Mouse (Mus musculus) thymus, adult 2 months (tissue): ENCODE data around the gene Lpcat2b. TPM values are rescaled to one million over a fixed set of nuclear protein-coding genes. Genes with fewer than 3 reads are reported as not detected.
"Not testable (repeated sequence)": the region's sequence is repeated elsewhere in the genome, so short reads cannot be mapped to it uniquely, and the experiment has no call there.

Experiments used
- DNase-seq: peaks from one replicate; pipeline ENCODE4 v3.0.0; 2021
- H3K27ac ChIP-seq: fragments of 200-500 bp; 2 replicates; pipeline ENCODE4 v1.5.1; 2012; ENCODE audit warnings: low read length, control low read depth; ENCODE audit not compliant: control insufficient read depth, insufficient read depth
- H3K27me3 ChIP-seq: fragments of 200-500 bp; 2 replicates; pipeline ENCODE4 v1.6.1; 2012; ENCODE audit warnings: mild to moderate bottlenecking, low read length, moderate library complexity, mixed read lengths; ENCODE audit not compliant: control insufficient read depth, insufficient read depth
- H3K36me3 ChIP-seq: fragments of 200-500 bp; 2 replicates; pipeline ENCODE4 v1.6.1; 2012; ENCODE audit warnings: mild to moderate bottlenecking, low read length, moderate library complexity; ENCODE audit not compliant: control insufficient read depth, insufficient read depth
- H3K4me1 ChIP-seq: fragments of 200-500 bp; replicated peaks from 2 replicates; pipeline ENCODE4 v1.6.1; 2012; ENCODE audit warnings: low read length; ENCODE audit not compliant: control insufficient read depth, insufficient read depth
- H3K4me3 ChIP-seq: fragments of 200-500 bp; 2 replicates; pipeline ENCODE4 v1.5.1; 2012; ENCODE audit warnings: mild to moderate bottlenecking, low read length, control low read depth, moderate library complexity; ENCODE audit not compliant: control insufficient read depth, insufficient read depth
- CTCF ChIP-seq: fragments of 200-500 bp; IDR thresholded peaks from 2 replicates; pipeline ENCODE4 v1.5.1; 2012; ENCODE audit warnings: mild to moderate bottlenecking, control low read depth, low read length, moderate library complexity, borderline replicate concordance; ENCODE audit not compliant: control insufficient read depth, poor library complexity, insufficient read depth; ENCODE audit errors: extremely low read depth
- POLR2A ChIP-seq: fragments of 200-500 bp; IDR thresholded peaks from 2 replicates; pipeline ENCODE4 v1.6.1; 2012; ENCODE audit warnings: mild to moderate bottlenecking, low read length, control low read depth, moderate library complexity; ENCODE audit not compliant: control insufficient read depth, poor library complexity, insufficient read depth; ENCODE audit errors: extremely low read depth
- WGBS: fragments of 180-500 bp; shearing (Covaris S2); methylation state at CpG from one replicate; pipeline ENCODE4 v1.1.7; 2018; 5-methylcytosine and 5-hydroxymethylcytosine counted together
- polyA plus RNA-seq: library from polyadenylated mRNA; depleted of rRNA; stranded (reverse); fragments of >200 nt; gene quantifications from 2 replicates; pipeline ENCODE4 v1.2.3, GENCODE M21; 2012; rRNA removed

The Lpcat2b gene
- polyA plus RNA-seq: 0.03 TPM in 1 of 2 replicates, not detected in the other

GRCm38 (mm10) chr5:107431249-107431648, at the start of gene Lpcat2b:
Lpcat2b (plus strand) TSS chr5:107431549.
- 85% methylated on average over 3 of the region's 3 CpGs for WGBS
- H3K36me3 ChIP-seq: no peaks in the 10 kb centered on the region
- DNase-seq: no peak
- TF ChIP-seq CTCF (no peak), POLR2A (no peak)
- H3K27ac ChIP-seq: no peak within 1 kb of the TSS
- H3K27me3 ChIP-seq: no peaks in the 10 kb centered on the region
- H3K4me1 ChIP-seq: no peaks in the 10 kb centered on the region
- no peak within 1 kb of the TSS for H3K4me3 ChIP-seq

- not testable (repeated sequence) for H3K4me1 ChIP-seq, DNase-seq, H3K27me3 ChIP-seq, H3K27ac ChIP-seq, H3K4me3 ChIP-seq
- H3K36me3 ChIP-seq: 0 out of 2 replicates have a peak, but pooled peaks cover 12% of the 10 kb centered on the region
Measured at GRCm38 (mm10) chr5:107386448-107386847, 44.9 kb upstream of the Lpcat2b start.

- DNase-seq: no peak
- Histone ChIP-seq H3K4me3 (no peak overlapping the region), H3K4me1 (no peaks in the 10 kb centered on the region), H3K36me3 (0 out of 2 replicates have a peak, but pooled peaks cover 12% of the 10 kb centered on the region), H3K27ac (no peak overlapping the region), H3K27me3 (no peaks in the 10 kb centered on the region)
- TF ChIP-seq POLR2A (no peak), CTCF (no peak)
- WGBS: 100% methylated on average over 1 of the region's 1 CpGs
Measured at GRCm38 (mm10) chr5:107387788-107388187, 43.6 kb upstream of the Lpcat2b start.

- no peak for DNase-seq
Measured at GRCm38 (mm10) chr5:107389373-107389772, 42.0 kb upstream of the Lpcat2b start.

GRCm38 (mm10) chr5:107394437-107394836, 36.9 kb upstream of the Lpcat2b start:
- H3K4me1 ChIP-seq: no peaks in the 10 kb centered on the region; the same call in 1 of the 2 replicates
- H3K36me3 ChIP-seq: no peaks in the 10 kb centered on the region
- TF ChIP-seq POLR2A: no peak
- no peak for TF ChIP-seq CTCF
- no peak overlapping the region for H3K4me3 ChIP-seq
- no peaks in the 10 kb centered on the region for H3K27me3 ChIP-seq
- 42% methylated on average over 2 of the region's 2 CpGs for WGBS
- H3K27ac ChIP-seq: no peak overlapping the region
- no peak for DNase-seq

More at GRCm38 (mm10) chr5:107389373-107389772, 42.0 kb upstream of the Lpcat2b start:
- Histone ChIP-seq H3K36me3 (0 out of 2 replicates have a peak, but pooled peaks cover 7% of the 10 kb centered on the region), H3K4me1 (no peaks in the 10 kb centered on the region), H3K4me3 (no peak overlapping the region), H3K27me3 (no peaks in the 10 kb centered on the region), H3K27ac (no peak overlapping the region)
- TF ChIP-seq POLR2A (no peak), CTCF (no peak)
- 94% methylated on average over 2 of the region's 2 CpGs for WGBS

GRCm38 (mm10) chr5:107402436-107402835, 28.9 kb upstream of the Lpcat2b start, which contains the start of gene Ephx4:
Ephx4 (plus strand) TSS chr5:107402736.
- H3K4me3 ChIP-seq: peak within 1 kb of the TSS; percentile 76
- no peak for DNase-seq
- WGBS: 40% methylated on average over 5 of the region's 5 CpGs
- H3K27ac ChIP-seq: no peak within 1 kb of the TSS
- H3K27me3 ChIP-seq: peaks cover 4% of the 10 kb centered on the region; the same call in 1 of the 2 replicates
- peaks cover 13% of the 10 kb centered on the region; the same call in 1 of the 2 replicates for H3K4me1 ChIP-seq
- H3K36me3 ChIP-seq: no peaks in the 10 kb centered on the region
- TF ChIP-seq POLR2A (no peak), CTCF (no peak)
